Mouse (Mus musculus) cerebellum, postnatal 10 days (tissue): ENCODE measurements around the gene Fermt1.

ENCODE experiments used
- DNase-seq, 2 experiments: peaks; one replicate each; pipeline ENCODE4 v3.0.0; 2021; ENCODE audit warnings: mixed read lengths in 2 of 2

The Fermt1 gene

GRCm38 (mm10) chr2:132860435-132860834, 85.3 kb downstream of the Fermt1 start:
- no peak for DNase-seq

- DNase-seq: no peak
Observed at GRCm38 (mm10) chr2:132856333-132856732, 89.4 kb downstream of the Fermt1 start.
